Mouse (Mus musculus) thymus, postnatal 36 days (tissue): ENCODE data around the gene Rnf215.
"Not testable (repeated sequence)": the region's sequence is repeated elsewhere in the genome, so short reads cannot be mapped to it uniquely, and the experiment has no call there.

Experiments
- DNase-seq, 2 experiments: peaks; one replicate each; pipeline ENCODE4 v3.0.0; 2022; ENCODE audit warnings: mixed read lengths in 2 of 2

Gene Rnf215

DNA sequence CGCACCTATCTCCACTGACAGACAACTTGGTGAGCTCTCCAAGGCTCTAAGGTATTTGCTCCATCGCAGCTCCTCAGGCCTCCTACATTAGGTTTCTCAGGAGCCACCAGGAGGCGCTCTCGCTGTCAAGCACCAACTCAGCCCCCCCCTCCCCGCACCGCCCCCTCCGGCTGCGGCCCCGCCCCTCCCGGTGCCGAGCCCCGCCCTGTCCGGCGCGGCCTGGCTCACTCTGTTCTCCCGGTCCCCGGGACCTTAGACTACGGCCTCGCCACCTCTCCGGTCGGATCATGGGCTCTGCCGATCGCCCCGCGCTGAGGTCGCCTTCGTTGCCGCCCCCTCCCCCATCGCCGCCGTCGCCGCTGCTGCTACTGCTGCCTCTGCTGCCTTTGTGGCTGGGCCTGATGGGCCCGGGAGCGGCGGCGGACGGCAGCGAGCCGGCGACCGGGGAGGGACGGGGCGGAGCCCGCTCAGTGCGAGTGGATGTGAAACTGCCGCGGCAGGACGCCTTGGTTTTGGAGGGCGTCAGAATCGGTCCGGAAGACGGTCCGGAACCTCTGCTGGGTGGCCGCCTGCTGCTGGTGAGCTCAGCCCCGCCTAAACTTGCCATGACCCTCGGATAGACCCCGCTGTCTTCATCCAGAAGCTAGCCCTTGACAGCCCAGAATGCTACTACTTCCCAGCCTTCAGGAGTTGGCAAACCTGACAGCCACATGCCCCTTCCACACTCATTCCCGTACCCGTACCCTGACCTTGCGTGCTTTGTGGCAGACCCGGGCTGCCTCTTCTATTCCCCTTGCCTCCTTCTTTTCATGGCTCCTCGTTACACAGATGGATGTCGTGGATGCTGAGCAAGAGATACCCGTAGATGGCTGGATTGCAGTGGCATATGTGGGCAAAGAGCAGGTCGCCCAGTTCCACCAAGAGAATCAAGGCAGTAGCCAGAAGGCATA, at the start of gene Rnf215:
Rnf215 (plus strand) TSS at position 217 of the 950 bp plus-strand sequence.
- DNase-seq, result peak; percentile 84 to 87

DNA sequence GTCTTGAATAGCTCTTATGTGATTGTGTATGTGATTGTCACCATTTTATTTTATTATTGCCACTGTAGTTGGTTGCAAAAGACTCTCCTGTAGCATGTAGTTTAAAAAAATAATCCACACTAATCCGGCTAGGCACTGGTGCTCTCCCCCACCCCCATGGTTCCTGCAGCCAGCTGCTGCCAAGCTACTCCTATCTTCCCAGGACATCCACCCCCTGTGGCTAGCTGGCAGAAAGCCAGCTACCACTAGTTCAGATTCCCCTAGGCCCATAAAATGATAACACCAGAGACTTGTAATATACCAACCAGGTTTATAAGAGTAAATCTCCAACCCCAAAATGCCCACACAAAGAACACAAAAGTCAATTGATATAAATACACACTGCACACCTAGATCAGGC, 48.8 kb upstream of the Rnf215 start:
- DNase-seq, result no peak

DNA sequence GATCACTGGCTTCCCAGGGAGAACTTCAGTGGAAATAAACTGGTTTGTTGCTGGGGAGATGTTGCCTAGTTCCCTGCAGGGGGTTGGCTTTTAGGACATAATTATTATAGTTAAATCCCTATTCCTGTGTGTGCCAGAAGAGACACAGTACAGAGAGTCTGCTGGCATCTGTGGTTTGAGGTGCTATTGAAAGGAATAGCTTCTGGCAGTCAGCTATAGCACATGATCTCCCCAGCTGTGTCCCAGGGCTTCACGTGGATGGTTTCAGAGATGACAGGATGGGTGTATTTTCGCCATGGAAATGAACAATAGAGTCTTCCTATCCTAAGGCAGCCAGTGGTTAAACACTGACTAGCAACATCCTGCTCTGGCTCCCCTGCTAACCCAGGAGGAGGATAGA, 47.7 kb upstream of the Rnf215 start:
- no peak for DNase-seq

DNA sequence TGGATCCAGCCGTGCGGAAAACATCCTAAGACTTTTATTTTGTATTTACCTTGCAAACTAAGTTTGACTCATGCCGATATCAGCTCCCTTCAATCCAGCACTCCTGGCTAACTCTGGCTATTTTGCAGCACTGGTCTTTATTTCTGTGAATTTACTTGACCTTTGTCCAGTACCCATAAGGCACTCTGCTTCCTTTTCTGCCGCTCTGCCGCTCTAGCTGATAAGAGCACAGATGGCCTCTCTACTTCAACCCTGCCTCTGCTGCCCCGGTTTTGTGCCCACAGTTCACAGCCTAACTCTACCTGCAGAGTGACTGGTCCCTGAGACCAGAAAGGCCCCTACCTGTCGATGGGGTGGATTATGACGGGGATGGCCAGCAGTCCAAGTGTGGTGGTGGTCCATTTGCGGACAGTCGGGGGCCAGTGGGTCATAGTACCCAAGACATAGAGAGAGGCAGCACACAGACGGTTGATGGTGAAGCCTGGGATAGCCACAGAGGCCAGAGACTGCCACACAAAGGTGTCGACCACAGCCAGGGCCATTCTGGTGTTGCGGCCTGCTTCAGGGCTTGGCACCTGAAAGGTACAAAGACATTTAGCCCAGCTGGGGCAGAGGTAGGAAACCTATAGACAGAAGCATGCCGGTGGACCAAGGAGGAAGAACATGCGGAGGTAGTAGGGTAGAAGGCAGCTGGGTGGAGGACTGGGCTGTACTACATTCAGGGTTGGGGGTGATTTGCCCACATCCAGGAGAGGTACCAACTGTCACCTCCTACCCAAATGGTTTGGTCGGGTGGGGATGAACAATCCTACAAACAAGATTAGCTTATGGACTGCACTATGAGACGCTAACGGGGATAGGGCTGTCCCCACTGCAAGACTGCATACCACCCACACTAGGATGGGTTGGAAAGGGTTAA, 41.3 kb upstream of the Rnf215 start:
- no peak for DNase-seq

DNA sequence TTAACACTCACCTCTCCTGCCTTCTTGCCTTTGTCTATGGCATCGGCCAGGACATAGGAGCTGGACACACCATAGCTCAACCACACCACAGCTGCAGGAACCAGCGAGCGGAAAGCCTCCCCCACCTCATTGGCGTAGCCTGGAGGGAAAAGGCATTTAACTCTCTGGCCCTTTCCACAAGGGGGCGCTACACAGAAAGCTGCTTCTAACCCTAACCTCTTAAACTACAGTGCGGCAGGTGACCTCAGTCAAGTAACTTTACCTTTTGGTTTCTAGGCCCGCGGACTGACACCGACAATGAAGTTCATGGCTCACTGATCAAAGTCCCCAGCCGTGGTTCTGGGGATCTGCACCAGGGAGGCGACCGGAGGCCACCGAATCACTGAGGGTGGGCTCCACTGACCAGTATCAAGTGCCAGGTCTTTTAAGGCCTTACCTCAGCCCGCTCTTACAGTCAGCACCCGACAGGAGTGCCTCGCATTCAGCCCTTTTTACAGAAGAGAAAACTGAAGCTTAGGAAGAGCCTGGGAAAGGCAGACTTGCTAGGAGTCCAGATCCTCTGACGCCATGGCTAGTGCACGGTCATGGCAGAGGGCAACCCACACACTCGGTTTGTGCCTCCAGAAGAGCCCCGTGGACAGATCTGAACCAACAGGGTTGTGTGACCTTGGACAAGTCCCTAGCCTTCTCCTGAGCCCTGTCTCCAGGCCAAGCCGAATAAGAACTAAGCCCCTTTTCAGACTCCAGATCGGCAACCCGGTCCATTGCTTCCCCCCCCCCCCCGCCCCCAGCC, 40.4 kb upstream of the Rnf215 start:
- peak; percentile 56 to 61 for DNase-seq

DNA sequence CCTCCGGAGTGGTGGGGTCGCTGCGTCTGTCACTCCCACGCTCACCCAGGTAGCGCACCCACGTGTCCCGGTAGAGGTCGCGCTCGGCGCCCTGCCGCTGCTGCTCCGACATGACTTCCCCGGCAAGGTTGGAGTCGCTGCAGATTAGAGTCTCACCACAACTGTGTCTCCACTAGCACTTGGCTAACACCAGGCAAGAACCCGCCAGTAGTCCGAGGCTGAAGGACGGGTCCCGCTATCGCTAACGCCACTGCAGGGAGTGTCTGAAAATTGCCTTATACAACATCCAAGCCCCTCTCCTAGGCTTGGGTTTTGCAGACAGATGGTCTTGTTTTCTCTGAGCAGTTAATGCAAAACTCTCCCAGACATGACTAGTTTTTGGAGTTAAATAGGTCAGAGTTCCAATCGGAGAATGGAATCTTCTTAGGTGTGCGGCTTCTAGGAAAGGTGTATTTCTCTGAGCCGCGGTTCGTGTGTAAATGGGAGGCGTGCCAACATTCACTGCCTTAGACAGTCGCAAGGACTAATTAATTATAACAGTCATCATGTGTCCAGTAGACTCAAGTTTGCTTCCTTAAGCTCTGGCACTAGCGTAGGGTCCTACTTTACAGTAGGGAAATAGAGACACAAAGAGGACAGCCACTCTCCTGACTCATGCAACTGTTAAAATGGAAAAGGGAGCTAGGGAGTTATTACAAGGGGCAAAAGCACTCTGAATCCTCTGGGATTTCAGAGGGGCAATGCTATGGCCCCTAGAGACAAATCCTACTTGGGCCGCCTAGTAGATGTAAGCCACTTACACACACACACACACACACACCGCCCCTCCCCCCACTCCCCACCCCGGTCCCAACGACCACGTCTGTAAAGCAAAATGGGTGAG, 39.6 kb upstream of the Rnf215 start, which contains the start of gene Mtfp1:
Mtfp1 (minus strand) TSS at position 275 of the 883 bp plus-strand sequence.
- DNase-seq, result peak; percentile 70 to 73

DNA sequence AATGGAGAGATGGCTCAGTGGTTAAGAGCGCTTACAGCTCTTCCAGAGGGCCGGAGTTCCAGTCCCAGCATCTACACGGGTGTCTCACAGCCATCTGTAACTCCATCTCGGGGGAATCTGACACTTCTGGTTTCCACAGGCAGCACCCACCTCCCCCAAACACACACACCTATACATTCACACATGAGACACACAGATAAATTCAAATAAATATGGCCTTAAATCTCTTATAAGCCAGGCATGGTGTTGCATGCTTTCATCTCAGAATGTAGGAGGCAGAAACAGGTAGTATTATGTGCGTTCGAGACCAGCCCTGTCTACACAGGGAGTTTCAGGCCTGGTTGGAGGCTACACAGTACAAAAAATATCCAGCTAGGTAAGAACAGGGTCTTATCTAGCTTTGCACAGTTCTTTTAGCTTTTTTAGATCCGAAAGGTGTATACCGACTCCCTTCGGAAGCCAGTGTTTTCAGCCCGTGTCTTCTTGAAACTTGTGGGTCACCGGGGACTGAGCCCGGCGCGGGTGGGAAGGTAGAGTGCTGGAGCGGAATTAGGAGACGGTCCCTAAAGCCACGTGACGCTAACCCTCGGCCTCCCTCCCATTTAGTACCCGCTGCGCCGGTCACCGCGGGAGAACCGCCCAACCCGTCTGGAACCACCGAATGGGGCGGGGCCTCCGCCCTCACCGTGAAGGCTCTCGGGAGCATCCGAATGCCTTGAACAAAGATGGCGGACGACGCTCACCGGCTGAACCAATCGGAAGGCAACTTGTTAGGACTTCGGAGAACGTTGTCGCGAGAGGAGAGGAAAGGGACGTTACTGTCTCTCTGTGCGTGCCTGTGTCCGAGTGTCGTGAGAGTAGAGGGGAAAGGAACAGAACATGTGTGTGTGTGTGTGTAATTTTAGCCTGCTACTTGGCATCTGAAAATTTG, 38.7 kb upstream of the Rnf215 start:
- peak; percentile 92 to 95 for DNase-seq

DNA sequence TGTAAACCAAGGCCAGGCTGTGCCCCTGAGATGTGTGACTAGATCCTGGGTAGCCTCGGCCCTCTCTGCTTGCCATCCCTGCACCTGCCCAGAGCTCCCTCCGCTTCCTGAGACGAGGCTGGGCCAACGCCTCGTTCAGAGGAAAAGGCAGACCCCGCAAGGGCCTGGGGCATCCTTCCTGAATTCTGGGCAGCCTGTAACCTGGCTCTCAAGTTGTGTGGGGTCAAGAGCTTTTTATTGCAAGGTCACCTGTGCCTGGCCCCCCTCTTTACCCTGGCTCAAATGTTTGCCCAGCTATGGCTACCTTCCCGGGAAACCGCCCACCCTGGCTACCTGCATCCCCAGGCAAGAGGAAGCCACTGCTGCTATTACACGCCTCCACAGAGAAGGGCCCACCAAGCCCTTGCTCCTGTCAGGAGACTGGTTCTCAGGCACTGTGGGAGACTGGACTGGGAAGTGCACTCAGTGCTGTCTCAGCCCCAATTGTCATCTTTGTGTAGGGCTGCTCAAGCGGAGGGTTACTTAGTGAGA, 37.8 kb upstream of the Rnf215 start:
- peak in 1 of 2 experiments; percentile 38 for DNase-seq

DNA sequence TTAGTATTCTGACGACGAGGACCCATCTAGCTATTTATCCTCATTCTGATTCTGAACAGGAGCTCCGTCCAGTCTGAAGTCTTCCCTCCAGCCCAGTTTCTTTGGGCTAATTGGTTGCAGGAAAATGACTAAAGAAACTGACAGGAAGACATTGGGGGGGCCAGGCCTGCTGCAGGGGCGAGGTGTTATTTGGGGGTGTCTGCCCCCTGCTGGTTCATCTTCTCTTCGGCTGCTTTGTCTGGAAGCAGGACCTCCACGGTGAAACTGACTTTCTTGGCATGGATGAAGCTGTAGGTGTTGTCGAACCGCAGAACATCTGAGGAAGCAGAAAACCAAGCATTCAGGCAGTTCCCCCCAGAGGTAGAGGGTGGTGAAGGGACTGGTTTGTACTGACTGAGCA, 36.9 kb upstream of the Rnf215 start:
- peak; percentile 33 to 38 for DNase-seq

DNA sequence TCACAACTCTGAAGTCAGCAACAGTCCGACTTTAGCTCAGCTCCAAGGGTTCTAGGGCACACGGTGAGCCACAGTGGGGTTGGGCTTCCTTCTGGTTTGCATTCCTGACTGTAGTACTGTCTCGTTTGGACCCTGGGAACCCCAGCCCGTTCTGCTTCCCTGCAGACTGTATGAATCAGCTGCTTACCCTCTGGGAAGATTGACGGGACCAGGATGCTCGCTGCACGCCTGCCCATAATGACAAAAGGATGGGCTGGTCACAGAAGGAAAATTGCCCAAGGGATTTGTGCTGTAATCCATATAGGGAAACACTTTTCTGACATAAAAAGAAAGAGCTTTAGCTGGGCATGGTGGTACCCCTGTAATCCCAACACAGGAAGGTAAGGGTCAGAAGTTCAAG, 36.2 kb upstream of the Rnf215 start:
- no peak for DNase-seq

DNA sequence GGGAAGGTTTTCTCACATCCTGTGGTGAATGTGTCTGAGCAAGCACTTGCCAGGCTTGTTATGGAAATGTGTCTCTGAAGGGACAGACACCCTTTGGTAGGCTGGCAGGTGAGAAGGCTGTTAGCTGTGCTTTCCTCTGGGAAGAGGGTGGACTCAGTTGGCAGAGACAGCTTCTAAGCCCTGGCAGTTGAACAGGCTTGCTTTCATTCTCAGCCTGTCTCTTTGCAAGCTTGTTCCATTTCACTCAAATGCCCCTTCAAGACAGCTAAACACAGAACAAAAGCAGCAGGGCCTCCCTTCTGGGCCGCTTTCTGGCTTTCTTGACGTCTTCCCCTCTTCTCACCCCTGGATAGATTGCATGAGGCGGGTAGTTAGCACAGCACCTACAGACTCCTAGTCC, 35.6 kb upstream of the Rnf215 start:
- no peak for DNase-seq

DNA sequence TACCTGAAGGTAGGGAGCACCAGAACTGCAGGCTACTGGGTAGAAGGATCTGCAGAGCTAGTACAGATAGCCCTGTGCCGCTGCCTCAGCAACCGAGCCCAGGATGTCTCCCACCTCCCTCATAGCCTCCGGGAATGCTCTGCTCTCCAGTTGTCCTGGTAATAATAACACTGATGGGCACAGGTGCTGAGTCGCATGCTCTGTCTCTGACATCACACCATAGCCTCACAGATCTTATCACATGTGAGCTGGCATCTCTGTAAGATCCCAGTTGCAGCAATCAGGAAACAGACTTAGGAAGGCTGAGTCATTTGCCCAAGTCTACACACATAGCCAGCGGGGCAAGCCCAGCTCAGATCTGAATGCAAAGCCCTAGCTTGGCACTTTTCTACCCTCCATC, 33.2 kb upstream of the Rnf215 start:
- DNase-seq, result no peak

DNA sequence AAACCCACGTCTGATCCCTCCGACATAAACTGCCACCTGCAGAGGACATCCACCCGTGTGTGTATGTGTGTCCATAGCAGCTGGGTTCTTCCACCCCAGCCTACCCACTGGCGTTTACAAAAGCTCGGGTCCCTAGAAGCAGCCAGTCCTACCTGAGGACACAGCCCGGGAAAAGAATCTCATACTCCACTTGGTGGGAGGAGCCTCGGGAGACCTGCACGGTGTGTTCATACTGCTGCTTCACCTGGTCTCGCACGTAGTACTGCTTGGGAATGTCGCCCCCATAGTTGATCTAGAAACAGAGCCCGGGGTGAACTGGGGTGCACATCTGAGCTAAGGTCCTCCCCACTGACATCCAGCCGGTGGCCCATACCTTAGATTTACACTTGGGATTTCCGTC, 31.5 kb upstream of the Rnf215 start:
- DNase-seq, result no peak

DNA sequence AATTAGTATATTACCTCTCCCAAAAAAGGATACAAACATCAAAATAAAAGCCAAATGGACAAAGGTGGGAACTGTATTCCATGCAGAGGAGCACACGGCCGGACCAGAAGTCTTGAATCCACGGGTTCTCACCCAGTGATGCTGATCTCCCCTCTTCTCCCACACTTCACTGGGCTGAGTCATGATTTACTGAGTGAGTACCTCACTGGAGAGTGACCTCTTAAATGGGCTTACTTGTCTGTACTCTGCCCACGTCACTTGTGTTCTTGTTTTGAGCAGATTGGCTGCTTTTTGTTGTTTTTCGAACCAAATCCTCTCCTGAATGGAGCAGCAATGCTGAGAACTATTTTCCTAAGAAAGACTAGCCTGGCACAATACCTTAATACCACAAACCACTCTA, 30.0 kb upstream of the Rnf215 start:
- no peak for DNase-seq

DNA sequence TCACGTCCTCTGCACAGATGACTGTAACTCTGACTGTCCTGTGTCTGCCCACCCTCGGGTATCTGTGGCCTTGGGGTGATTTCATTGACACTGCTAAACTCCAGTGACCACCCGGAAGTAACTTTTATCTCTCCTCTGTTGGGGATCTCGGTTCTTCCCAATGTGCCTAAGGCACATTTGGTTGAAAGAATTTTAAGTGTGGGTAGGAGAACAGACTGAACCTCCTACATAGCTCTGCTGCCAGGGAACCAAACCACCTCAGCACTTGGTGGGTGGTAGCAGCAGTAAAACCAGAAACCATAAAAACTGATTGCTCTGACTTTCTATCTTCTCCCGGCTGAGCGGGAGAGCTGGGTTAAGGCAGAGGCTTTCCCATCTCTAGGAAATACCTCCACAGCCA, 29.6 kb upstream of the Rnf215 start:
- DNase-seq, result no peak

DNA sequence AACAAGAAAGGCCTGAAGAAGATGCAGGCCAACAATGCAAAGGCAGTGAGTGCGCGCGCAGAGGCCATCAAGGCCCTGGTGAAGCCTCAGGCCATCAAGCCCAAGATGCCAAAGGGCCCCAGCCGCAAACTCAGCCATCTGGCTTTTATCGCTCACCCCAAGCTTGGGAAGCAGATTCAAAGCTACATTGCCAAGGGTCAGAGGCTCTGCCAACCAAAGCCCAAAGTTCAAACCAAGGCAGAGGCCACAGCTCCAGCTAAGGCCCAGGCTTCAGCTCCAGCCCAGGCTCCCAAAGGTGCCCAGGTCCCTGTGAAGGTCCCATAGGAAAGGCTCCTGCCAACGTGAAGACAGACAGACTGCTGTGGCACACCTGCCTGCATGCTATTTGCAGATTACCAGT, 27.1 kb upstream of the Rnf215 start:
- DNase-seq, result not testable (repeated sequence)

DNA sequence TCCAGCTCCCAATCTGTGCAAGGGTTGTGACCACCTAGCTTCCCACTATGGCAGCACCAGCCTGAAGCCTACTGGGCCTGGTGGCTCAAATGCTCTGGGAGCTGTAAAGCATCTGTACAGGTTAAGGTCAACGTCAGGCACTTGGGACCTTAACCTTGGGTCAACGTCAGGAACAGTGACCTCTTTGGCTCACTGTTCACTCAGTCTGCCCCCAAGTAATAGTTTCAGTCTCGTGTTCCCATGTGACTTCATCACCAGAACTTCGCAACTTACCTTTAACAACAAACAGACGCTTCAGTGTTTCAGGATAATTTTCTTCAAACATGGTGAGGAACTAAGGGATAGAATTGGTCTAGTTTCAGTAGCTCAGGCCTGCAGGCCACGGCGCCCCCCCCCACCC, 26.3 kb upstream of the Rnf215 start:
- no peak for DNase-seq

DNA sequence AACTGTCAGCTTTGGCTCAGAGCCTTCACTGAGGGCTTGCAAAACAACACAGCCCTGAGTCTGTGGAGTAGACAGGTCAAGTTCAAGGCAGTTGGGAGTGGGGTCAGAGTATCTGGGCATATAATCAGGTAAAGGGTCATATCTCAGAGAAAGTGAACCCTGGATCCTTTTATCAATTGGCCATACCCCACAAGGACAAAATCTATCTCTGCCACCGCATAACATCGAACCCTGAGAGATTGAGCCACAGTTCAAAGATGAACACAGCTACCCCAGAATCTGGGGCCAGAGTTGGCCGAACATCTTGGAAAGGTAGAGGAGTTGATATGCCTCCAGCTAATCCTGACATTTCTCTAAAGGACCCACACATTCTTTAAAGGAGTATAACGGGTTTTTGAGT, 23.0 kb upstream of the Rnf215 start:
- DNase-seq, result no peak

DNA sequence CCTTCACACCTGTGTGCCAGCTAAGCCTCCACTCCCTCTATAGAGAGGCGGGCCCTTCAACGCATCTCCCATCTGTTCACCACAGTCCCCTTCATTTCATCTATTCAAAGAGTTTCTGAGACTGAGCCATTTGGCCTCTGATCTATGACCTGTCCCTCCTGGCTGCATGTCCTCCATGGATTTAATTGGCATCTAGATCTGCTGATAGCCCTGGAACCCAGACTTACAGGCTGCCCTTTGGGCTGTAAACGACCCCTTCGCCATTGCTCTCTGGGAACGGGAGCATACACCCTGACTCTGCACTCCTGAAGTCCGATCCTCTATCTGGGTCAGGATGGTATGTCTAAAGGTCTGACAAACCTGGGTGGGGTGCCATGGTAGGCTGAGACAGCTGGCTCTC, 22.1 kb upstream of the Rnf215 start:
- DNase-seq, result no peak

DNA sequence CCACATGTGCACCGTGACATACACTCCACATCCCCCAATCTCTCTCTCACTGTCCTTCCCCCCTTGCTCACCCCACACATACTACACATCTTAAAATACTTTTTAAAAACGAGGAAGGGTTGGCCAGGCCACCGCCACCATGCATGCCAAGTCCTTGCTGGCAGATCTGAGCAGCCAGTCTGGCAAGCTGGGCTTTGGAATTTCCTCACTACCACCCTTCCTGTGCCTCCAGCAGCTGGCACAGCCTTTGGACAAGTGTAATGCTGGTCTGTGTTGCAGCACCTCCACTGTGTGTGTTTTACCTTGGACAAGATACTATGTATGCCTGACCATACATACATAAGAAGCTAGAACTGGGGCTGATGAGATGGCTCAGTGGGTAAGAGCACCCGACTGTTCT, 21.5 kb upstream of the Rnf215 start:
- DNase-seq, result no peak
